Mouse (Mus musculus) fat pad, adult 2 months (tissue): ENCODE results near the gene Cdh10.

ENCODE experiments used
- DNase-seq: peaks from one replicate; pipeline ENCODE4 v3.0.0-alpha.2; 2011; ENCODE audit warnings: low read depth, low spot score; ENCODE audit errors: extremely low read depth

The Cdh10 gene

DNA sequence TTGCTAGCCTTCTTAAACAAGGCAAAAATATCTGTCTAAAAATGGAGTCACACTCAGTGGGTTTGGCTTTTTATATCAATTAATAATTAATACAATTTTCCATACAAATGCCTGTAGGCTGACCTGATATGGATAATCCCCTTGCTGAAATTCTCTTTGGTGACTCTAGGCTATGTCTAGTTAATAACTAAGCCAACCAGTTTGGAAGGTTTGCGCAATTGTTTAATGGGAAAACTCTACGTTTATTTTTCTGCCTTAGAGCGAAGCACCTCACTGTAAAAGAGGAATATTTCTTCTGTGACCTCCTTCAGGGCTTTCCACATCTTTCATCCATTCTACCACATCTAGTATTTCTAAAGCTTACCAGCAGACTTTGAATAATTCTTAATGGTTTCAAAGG lies 133.5 kb downstream of the Cdh10 start:
- DNase-seq, result no peak

DNA sequence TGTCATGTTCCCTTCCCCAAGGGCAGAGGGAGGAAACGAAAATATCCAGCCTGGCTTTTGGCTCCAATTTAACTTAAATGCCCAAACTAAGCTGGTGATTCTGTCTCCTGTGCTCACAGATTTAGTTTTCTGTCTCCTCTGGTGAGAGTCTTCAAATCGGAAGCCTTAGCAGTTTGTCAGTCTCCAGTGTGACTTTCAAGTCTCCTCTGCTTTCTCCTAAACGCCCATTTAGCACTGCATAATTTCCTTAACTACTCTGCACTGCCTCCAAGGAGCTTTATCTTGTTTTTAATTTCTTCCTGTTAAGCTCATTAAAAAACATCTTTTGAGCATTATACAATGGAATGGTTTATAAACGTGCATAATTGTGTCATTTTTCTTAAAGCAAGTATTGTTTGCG lies 156.3 kb downstream of the Cdh10 start:
- DNase-seq, result no peak

DNA sequence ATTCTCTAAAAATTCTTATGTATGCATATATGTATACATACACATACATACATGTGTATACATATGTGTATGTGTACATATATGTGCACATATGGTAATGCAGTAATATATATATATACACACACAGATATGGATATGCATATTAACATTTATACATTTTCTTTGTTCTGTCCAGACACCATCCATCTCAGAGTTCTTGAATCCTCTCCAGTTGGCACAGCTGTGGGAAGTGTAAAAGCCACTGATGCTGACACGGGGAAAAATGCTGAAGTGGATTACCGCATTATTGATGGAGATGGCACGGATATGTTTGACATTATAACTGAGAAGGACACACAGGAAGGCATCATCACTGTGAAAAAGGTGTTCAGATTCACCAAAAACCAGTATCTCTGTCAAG lies 166.1 kb downstream of the Cdh10 start:
- no peak for DNase-seq

DNA sequence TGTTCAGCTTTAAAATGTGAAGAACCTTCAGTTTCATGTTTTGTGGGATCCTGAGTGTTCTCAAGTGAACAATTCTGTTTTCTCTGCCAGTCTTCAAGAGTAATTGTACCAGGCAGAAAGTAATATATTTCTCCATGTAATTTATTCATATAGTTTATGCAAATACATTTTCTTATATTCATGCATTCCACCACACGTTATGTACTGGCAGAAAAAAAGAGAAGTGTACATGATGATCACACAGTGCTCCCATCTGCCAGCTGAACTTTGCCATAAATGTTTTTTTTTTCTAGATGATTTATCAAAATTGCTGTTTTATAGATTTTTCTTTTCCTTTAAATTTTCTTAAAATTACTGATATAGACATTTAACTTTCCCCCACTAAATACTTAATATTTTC lies 168.9 kb downstream of the Cdh10 start:
- DNase-seq, result no peak

DNA sequence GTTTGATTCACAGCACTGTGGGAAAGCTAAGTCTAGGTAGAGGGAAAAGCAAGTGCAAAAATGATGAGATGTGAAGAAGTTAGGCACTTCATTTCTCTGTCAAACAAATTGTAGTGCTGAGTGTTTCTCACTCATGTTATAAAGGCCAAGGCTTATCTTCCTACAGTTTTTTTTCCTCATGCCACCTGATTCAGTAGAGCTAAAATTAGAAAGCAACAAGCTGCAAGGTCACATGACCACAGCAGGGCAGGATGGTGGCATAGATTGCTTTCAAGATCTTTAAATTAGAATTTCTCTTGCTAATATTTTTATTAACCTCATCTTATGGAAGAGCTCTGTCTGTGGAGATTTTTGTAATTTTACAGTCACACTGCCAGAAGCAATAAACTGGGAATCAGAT lies 174.8 kb downstream of the Cdh10 start:
- DNase-seq, result no peak

DNA sequence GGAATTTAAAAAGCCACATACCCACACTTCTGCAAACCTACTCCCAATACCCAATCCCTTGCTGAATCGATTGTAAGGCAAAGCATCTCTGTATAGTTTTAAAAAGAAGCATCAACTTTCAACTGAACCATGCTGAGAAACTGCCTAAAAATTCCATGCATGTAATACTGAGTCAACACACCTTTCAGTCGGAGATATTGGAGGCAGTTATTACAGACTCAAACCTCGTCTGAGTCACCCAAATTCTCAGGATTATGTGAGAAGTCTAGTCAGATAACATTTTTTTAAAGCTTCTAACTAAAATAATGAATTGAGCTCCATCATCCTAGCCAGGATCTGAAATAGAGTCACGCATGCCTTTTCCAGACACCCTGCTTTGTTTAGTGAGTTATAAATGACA lies 175.5 kb downstream of the Cdh10 start:
- no peak for DNase-seq

DNA sequence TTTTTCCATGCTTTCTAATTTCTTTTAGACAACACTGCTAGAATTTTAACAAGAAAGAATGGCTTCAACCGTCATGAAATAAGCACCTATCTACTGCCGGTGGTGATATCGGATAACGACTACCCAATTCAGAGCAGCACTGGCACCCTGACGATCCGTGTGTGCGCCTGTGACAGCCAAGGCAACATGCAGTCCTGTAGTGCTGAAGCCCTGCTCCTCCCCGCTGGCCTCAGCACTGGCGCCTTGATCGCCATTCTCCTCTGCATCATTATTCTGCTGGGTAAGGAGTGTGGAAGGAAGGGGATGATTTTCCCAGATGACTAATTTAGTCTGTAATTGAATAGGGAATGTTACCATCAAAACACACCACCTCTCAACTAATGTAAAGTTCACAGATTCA lies 192.1 kb downstream of the Cdh10 start:
- no peak for DNase-seq

DNA sequence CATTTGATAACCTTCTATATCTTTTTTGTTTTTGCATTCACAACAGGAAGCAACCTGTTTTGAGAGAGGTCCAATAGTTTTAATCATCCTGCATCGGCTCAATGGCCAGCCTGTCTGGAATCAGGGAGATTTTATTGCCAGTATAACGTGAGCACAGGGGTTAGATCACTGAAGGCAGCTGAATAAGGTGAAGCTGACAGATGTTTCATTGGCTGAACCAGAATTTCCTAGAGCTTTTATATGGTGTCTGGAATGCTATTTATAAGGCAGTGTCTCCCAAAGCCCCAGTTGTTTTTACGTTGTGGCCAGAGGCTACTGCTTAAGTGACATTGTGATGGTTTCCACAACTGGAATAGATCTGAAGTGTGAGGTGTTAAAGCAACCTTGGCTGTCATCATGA lies 214.2 kb downstream of the Cdh10 start:
- no peak for DNase-seq

DNA sequence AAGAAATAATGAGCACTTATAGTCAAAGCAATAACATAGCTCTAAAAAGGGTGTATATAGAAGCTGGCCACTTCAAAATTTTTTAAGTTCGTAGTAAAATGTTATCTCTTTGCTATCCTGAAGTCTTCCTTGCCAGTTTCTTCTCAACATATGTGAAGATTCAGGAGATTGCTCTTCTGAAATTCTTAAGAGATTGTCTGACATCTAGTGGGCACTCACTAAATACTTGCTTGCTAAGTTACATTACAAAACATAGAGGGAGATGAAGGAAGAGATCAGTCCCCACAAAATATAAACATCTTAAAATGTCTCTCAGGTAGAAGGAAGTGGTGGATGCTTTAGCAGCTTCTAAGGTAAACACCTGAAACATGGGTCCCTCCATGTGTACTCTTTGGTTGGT lies 221.3 kb downstream of the Cdh10 start:
- DNase-seq, result no peak
